Mouse (Mus musculus): ENCODE data around the gene Hs3st2. TPM values are rescaled to one million over a fixed set of nuclear protein-coding genes. Genes with fewer than 3 reads are reported as not detected.

The Hs3st2 gene
- polyA plus RNA-seq, 1 experiment from 2014 or later, result 0.96 TPM

- H3K4me3 ChIP-seq (ENCODE audit: low read depth, low read length), result no peak overlapping the region
- ATAC-seq (replicated peaks; ENCODE audit: low FRiP score) (no peak), DNase-seq (ENCODE audit: low spot score) (no peak)
- no peaks in the 10 kb centered on the region for H3K36me3 ChIP-seq (ENCODE audit: control insufficient read depth, insufficient read depth, low read length)
- no peak overlapping the region for H3K4me2 ChIP-seq
- H3K27me3 ChIP-seq (replicated peaks; ENCODE audit: control insufficient read depth, insufficient read depth, low read length), result no peaks in the 10 kb centered on the region
- H3K4me1 ChIP-seq (replicated peaks; ENCODE audit: control insufficient read depth, insufficient read depth, low read length), result no peaks in the 10 kb centered on the region
- no peak overlapping the region for H3K27ac ChIP-seq (ENCODE audit: low read depth, low read length)
- 79% methylated on average over 18 of the region's 18 CpGs for WGBS
- no peaks in the 10 kb centered on the region for H3K9me3 ChIP-seq (ENCODE audit: control insufficient read depth, low read length)
- H3K9ac ChIP-seq (ENCODE audit: low read depth, low read length), result no peak overlapping the region
Observed at GRCm38 (mm10) chr7:121549329-121550022, 157.8 kb downstream of the Hs3st2 start.
